Mouse (Mus musculus) forebrain, embryonic 16.5 days (tissue): ENCODE measurements around the gene Zbtb17. TPM values are rescaled to one million over a fixed set of nuclear protein-coding genes. Genes with fewer than 3 reads are reported as not detected.

ENCODE experiments used
- ATAC-seq: fragments of 200-750 bp; cut with Nextera tagmentation; 2 replicates; pipeline ENCODE4 v1.8.0; 2017; ENCODE audit warnings: mild to moderate bottlenecking, moderate library complexity
- H3K27ac ChIP-seq: fragments of 300-500 bp; sonication (generic); 2 replicates; pipeline ENCODE4 v1.5.1; 2014; ENCODE audit warnings: low read length, control low read depth
- H3K27me3 ChIP-seq: fragments of 300-500 bp; sonication (generic); replicated peaks from 2 replicates; pipeline ENCODE4 v1.6.1; 2014; ENCODE audit warnings: low read length; ENCODE audit not compliant: control insufficient read depth, insufficient read depth
- H3K36me3 ChIP-seq: fragments of 300-500 bp; sonication (generic); 2 replicates; pipeline ENCODE4 v1.6.1; 2014; ENCODE audit not compliant: control insufficient read depth, insufficient read depth
- H3K4me1 ChIP-seq: fragments of 300-500 bp; sonication (generic); replicated peaks from 2 replicates; pipeline ENCODE4 v1.6.1; 2014; ENCODE audit warnings: low read length; ENCODE audit not compliant: control insufficient read depth, insufficient read depth
- H3K4me2 ChIP-seq: fragments of 300-500 bp; sonication (generic); 2 replicates; pipeline ENCODE4 v1.6.1; 2014; ENCODE audit warnings: mild to moderate bottlenecking, low read length, control low read depth
- H3K4me3 ChIP-seq: fragments of 300-500 bp; sonication (generic); replicated peaks from 2 replicates; pipeline ENCODE4 v1.5.1; 2014; ENCODE audit warnings: mild to moderate bottlenecking, low read length, control low read depth
- H3K9ac ChIP-seq: fragments of 300-500 bp; sonication (generic); replicated peaks from 2 replicates; pipeline ENCODE4 v1.6.1; 2014; ENCODE audit warnings: low read depth, low read length, control low read depth
- H3K9me3 ChIP-seq: fragments of 300-500 bp; sonication (generic); 2 replicates; pipeline ENCODE4 v1.6.1; 2016; ENCODE audit warnings: low read length; ENCODE audit not compliant: control insufficient read depth
- WGBS: fragments of 180-500 bp; shearing (Covaris S2); extraction: QIAGEN DNeasy Blood & Tissue Kit; methylation state at CpG from one replicate; pipeline ENCODE4 v1.1.7; 2014; 5-methylcytosine and 5-hydroxymethylcytosine counted together
- polyA plus RNA-seq: library from polyadenylated mRNA; unstranded; fragments of >200 nt; fragmentation: Nextera tagmentation; extraction: Ambion mirVana; gene quantifications from 2 replicates; pipeline ENCODE4 v1.2.1, GENCODE M21; 2015

The Zbtb17 gene
- polyA plus RNA-seq, 1 experiment from 2014 or later: 62.0 TPM

GRCm38 (mm10) chr4:141408577-141408976 is 35.9 kb upstream of the Zbtb17 start:
- H3K9ac ChIP-seq: no peak overlapping the region
- no peak overlapping the region for H3K4me2 ChIP-seq
- no peaks in the 10 kb centered on the region for H3K27me3 ChIP-seq
- WGBS: 87% methylated on average over 3 of the region's 3 CpGs
- 0 out of 2 replicates have a peak, but pooled peaks cover 2% of the 10 kb centered on the region for H3K4me1 ChIP-seq
- no peaks in the 10 kb centered on the region for H3K9me3 ChIP-seq
- H3K36me3 ChIP-seq: no peaks in the 10 kb centered on the region
- no peak overlapping the region for H3K27ac ChIP-seq
- no peak for ATAC-seq
- no peak overlapping the region for H3K4me3 ChIP-seq

GRCm38 (mm10) chr4:141411430-141411992 is 32.9 kb upstream of the Zbtb17 start:
- Histone ChIP-seq H3K27ac (no peak overlapping the region), H3K4me1 (no peaks in the 10 kb centered on the region), H3K27me3 (no peaks in the 10 kb centered on the region), H3K4me2 (no peak overlapping the region), H3K9ac (no peak overlapping the region), H3K9me3 (no peaks in the 10 kb centered on the region), H3K36me3 (no peaks in the 10 kb centered on the region), H3K4me3 (no peak overlapping the region)
- ATAC-seq: no peak
- WGBS: 16% methylated on average over 22 of the region's 22 CpGs

DNA sequence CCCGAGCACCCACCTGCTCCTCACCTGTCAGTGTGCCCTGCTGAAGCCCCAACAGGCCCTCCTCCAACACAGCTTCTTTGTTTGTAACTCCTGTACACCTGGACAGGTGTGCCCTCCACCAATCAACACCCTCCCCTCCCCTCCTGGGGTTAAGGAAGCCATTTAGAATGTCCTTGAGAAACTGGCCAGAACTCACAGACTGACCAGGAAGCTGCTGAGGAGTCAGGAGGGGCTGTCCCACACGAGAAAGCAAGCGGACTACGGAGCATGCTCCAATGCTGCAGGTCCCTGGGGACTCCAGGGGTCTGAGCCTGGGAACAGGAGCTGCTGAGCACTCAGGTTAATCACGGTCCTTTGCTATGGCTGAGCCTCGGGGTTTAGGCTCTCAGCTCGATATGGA is 28.5 kb upstream of the Zbtb17 start, which contains the start of gene Clcnkb:
Gene Clcnkb (minus strand): TSS at position 91 of the 400 bp plus-strand sequence.
- no peak within 1 kb of the TSS for H3K4me2 ChIP-seq
- 59% methylated on average over 7 of the region's 7 CpGs for WGBS

GRCm38 (mm10) chr4:141419398-141420191 is 24.9 kb upstream of the Zbtb17 start:
- H3K27ac ChIP-seq: no peak overlapping the region
- H3K4me3 ChIP-seq: no peak overlapping the region
- H3K27me3 ChIP-seq: no peaks in the 10 kb centered on the region
- H3K36me3 ChIP-seq: no peaks in the 10 kb centered on the region
- no peak for ATAC-seq
- WGBS: 77% methylated on average over 27 of the region's 27 CpGs
- no peaks in the 10 kb centered on the region for H3K4me1 ChIP-seq
- H3K9me3 ChIP-seq: no peaks in the 10 kb centered on the region
- H3K9ac ChIP-seq: no peak overlapping the region
- H3K4me2 ChIP-seq: no peak overlapping the region

More for the DNA sequence above, 28.5 kb upstream of the Zbtb17 start, which contains the start of gene Clcnkb:
- H3K9ac ChIP-seq: no peak within 1 kb of the TSS
- no peak within 1 kb of the TSS for H3K27ac ChIP-seq
- no peaks in the 10 kb centered on the region for H3K4me1 ChIP-seq
- no peaks in the 10 kb centered on the region for H3K9me3 ChIP-seq
- no peak for ATAC-seq
- H3K27me3 ChIP-seq: no peaks in the 10 kb centered on the region
- no peaks in the 10 kb centered on the region for H3K36me3 ChIP-seq
- no peak within 1 kb of the TSS for H3K4me3 ChIP-seq

GRCm38 (mm10) chr4:141420192-141420829 is 24.1 kb upstream of the Zbtb17 start, which contains the start of gene Hspb7:
TSS of gene Hspb7 (plus strand) at chr4:141420779.
- WGBS: 67% methylated on average over 9 of the region's 9 CpGs
- H3K36me3 ChIP-seq: no peaks in the 10 kb centered on the region
- no peak within 1 kb of the TSS for H3K9ac ChIP-seq
- no peaks in the 10 kb centered on the region for H3K9me3 ChIP-seq
- no peak within 1 kb of the TSS for H3K4me2 ChIP-seq
- no peaks in the 10 kb centered on the region for H3K27me3 ChIP-seq
- H3K4me1 ChIP-seq: peaks cover 2% of the 10 kb centered on the region
- no peak for ATAC-seq
- H3K4me3 ChIP-seq: no peak within 1 kb of the TSS
- H3K27ac ChIP-seq: no peak within 1 kb of the TSS

- no peaks in the 10 kb centered on the region for H3K36me3 ChIP-seq
- peaks cover 7% of the 10 kb centered on the region for H3K4me1 ChIP-seq
- H3K4me3 ChIP-seq: no peak overlapping the region
- no peak overlapping the region for H3K9ac ChIP-seq
- H3K27ac ChIP-seq: no peak overlapping the region
- no peak for ATAC-seq
- WGBS: 58% methylated on average over 9 of the region's 9 CpGs
- no peaks in the 10 kb centered on the region for H3K27me3 ChIP-seq
- no peaks in the 10 kb centered on the region for H3K9me3 ChIP-seq
- H3K4me2 ChIP-seq: no peak overlapping the region
These were observed 23.6 kb upstream of the Zbtb17 start for GRCm38 (mm10) chr4:141420886-141421285.

DNA sequence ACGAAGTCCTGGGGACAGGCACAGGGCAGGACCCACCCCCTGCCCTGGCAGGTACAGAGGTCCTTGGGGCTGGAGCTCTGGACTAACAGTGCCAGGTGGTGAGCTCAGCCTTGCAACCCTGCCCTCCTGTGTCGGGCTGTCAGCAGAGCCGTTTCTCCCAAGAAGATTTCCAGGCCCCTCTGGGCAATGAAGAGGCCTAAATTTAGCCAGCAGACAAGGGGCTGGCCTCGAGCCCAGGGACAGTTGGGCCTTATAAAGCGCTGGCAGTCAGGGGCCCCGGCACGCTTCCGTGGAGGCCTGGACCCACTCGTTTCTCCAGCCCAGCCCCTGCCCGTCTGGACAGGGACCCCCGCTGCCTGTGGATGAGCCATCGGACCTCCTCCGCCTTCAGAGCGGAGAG is 23.0 kb upstream of the Zbtb17 start:
- H3K4me3 ChIP-seq: no peak overlapping the region
- H3K9ac ChIP-seq: no peak overlapping the region
- H3K36me3 ChIP-seq: no peaks in the 10 kb centered on the region
- H3K9me3 ChIP-seq: no peaks in the 10 kb centered on the region
- H3K4me1 ChIP-seq: peaks cover 12% of the 10 kb centered on the region
- H3K27ac ChIP-seq: no peak overlapping the region
- whole genome bisulfite sequencing: 60% methylated on average over 14 of the region's 14 CpGs
- no peak overlapping the region for H3K4me2 ChIP-seq
- H3K27me3 ChIP-seq: no peaks in the 10 kb centered on the region
- no peak for ATAC-seq

DNA sequence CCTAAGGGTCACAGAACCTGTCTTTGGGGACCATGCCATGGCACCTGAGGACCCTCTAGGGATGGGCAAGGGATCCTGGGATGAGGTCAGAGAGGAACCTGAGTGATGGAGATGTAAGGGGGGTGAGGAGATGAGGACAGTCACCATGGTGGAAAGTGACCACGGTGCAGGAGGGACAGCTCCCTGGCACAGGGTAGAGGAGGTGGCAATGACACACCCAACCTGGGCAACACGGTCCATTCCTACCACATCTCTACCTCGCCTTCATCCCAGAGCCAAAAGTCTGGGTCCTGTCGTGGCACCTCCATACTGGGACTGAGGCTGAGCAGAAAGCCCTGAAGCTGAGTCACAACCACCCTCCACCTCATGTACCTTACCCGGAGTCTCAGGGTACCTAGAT is 21.6 kb upstream of the Zbtb17 start:
- no peak overlapping the region for H3K27ac ChIP-seq
- H3K4me3 ChIP-seq: no peak overlapping the region
- H3K4me2 ChIP-seq: no peak overlapping the region
- no peak for ATAC-seq
- H3K27me3 ChIP-seq: no peaks in the 10 kb centered on the region
- H3K9ac ChIP-seq: no peak overlapping the region
- peaks cover 12% of the 10 kb centered on the region for H3K4me1 ChIP-seq
- 81% methylated on average over 5 of the region's 5 CpGs for WGBS
- no peaks in the 10 kb centered on the region for H3K9me3 ChIP-seq
- no peaks in the 10 kb centered on the region for H3K36me3 ChIP-seq

DNA sequence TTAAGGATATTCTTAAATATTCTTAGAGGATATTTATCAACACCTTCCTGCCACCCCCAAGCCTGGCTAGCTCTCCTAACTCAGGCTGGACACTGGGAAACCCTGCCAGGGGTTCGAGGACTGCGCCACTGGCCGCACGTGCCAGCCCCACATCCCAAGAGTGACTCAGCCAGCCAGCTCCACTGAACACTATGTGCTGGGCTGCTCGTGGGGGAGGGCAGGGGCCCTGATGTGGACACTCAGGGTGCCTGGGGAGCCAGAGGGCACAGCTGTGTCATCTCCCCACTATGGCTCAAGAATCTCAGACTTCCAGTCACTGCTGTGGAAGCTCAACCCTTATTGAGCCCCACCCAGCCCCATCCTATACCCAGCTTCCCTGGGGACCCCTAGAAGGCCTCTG is 21.2 kb upstream of the Zbtb17 start:
- ATAC-seq: no peak
- no peaks in the 10 kb centered on the region for H3K27me3 ChIP-seq
- H3K36me3 ChIP-seq: no peaks in the 10 kb centered on the region
- H3K27ac ChIP-seq: no peak overlapping the region
- WGBS: 82% methylated on average over 5 of the region's 5 CpGs
- no peak overlapping the region for H3K9ac ChIP-seq
- no peaks in the 10 kb centered on the region for H3K9me3 ChIP-seq
- H3K4me3 ChIP-seq: no peak overlapping the region
- no peak overlapping the region for H3K4me2 ChIP-seq
- H3K4me1 ChIP-seq: peaks cover 12% of the 10 kb centered on the region
